Mouse (Mus musculus): ENCODE data around the gene Nupl2.
A peak's percentile ranks its signal among the peaks of the same experiment; 100 is the strongest.

The Nupl2 gene

GRCm38 (mm10) chr5:24164789-24165445 is at the start of gene Nupl2:
Gene Nupl2 (plus strand): TSS chr5:24164963.
- peak; percentile 86 for DNase-seq (ENCODE audit: low spot score)

- no peak for DNase-seq (ENCODE audit: low spot score)
These were observed 42.5 kb upstream of the Nupl2 start for GRCm38 (mm10) chr5:24122221-24122620.

DNA sequence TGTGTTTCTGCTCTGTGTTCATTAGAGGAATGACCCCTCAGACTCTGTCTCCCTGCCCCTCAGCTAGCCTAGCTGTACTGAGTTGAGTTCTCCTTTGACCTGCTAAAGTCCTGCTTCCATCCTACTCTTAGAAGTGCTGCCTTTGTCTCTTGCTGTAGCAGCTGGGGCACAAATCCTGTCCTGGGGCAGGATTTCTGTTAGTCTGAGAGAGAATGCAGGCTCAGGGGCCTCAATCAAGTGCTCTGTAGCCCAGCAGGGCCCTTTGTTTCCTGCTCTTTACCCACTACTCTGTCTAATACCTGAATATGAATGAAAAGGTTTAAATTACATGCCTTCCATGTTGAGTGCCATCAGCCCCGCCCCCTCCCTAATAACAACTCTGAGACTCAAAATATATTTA is 40.6 kb upstream of the Nupl2 start:
- no peak for DNase-seq (ENCODE audit: low spot score)

DNA sequence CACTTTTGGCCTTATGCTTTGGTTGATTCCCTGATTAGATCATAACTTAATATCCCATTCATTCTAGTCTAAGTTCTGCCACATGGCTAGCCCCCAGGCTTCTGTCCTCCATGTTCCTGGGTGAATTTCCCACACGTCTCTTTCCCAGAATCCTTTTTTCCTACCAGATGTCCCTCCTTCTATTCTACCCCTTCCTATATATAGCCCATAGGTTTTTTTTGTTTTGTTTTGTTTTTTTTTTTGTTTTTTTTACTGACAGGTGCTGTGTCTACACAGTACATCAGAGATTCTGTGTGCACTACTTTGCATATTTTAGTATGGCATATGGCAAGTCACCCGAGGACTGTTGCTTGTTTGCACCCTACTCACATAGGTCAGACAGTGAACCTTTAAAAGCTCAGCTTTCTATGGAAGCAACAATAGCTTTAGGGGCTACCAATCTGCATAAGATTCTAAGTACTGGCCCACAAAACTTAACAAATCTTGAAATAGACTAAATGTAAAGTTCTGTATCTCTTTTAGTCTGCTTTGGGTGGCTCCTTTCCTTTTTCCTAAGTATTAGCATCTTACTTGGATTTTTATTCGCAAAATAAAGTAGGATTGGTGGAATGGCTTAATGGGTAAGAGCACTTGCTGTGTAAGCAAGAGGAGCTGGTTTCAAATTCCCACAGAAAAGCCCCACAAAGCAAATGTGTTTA is 40.0 kb upstream of the Nupl2 start:
- no peak for DNase-seq (ENCODE audit: low spot score)

DNA sequence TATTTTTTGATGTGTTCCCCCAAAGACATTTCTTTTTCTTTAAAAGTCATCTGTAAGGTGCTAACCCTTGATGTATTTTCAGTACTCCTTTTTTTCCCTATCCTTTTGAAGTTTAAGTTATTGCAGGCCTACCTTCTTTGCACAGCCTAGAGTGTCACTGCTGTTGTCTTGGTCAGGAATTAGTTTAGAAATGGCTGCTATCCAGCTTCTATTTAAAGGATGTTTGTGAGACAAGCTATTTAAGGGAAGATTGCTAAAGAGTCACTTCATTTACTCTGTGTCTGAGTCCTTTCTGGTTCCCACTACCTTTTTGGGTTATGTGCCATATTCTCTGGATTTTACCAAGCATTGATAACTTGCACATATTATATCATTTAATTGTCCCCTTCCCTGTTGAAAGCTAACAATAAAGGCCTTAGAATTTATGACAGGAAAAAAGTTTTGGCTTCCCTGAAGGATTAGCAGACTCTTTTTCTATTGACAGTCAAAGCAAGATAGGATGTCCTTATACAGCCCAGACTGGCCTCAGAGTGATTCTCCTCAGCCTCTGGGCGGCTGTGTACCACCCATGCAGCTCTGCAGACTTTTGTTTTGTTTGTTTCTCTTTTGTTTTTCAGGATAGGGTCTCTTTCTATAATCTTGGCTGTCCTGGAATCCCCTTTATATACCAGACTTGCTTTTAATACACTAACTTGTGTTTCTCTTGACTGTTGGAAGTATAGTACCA is 38.7 kb upstream of the Nupl2 start:
- no peak for DNase-seq (ENCODE audit: low spot score)

DNA sequence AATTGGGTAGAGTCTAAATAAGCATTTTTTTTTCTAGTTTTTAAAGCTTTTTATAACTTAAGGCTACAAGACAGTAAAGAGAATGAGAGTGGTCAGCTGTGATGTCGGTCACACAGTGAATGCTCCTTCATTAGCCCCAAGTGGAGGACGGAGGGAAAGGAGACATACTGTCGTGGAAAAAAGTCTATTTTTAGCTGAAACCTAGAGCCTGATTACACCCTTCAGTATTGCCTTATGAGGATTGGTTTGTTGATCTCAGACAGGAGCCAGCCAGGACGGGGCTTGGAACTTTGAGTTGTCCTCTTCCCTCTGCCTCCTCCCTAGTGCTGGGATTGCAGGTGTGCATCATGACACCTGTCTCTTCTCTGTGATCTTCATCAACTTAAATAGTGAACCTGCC is 37.8 kb upstream of the Nupl2 start:
- no peak for DNase-seq (ENCODE audit: low spot score)

GRCm38 (mm10) chr5:24146964-24147363 is 17.8 kb upstream of the Nupl2 start:
- no peak for DNase-seq (ENCODE audit: low spot score)

DNA sequence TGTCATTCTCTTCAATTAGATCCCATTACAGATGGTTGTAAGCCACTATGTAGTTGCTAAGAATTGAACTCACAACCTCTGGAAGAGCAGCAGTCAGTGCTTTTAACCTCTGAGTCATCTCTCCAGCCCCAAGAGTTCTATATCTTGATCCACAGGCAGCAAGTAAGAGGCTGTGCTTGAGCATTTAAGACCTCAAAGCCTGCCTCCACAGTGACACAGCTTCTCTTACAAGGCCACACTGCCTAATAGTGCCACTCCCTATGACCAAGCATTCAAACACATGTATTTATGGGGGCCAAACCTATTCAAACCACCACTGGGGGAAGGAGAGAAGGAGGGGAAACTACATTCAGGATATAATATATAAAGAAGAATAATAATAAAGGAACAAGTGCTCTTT is 12.6 kb upstream of the Nupl2 start:
- DNase-seq (ENCODE audit: low spot score) = no peak

DNA sequence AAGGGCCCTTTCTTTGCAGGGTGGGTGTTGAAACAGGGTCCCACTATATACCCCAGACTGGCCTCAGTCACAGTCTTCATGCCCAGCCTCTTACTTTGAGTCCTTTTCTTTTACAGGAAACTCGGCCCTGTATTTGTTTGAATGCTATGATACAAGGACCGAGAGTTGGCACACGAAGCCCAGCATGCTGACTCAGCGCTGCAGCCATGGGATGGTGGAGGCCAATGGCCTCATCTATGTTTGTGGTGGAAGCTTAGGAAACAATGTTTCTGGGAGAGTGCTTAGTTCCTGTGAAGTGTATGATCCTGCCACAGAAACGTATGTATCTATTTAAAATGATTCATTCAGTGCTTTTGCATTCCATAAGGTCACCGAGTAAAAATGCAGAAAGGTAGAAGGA is 8.0 kb upstream of the Nupl2 start:
- DNase-seq (ENCODE audit: low spot score) = no peak

GRCm38 (mm10) chr5:24167263-24167662 is 2.5 kb downstream of the Nupl2 start:
- no peak for DNase-seq (ENCODE audit: low spot score)

DNA sequence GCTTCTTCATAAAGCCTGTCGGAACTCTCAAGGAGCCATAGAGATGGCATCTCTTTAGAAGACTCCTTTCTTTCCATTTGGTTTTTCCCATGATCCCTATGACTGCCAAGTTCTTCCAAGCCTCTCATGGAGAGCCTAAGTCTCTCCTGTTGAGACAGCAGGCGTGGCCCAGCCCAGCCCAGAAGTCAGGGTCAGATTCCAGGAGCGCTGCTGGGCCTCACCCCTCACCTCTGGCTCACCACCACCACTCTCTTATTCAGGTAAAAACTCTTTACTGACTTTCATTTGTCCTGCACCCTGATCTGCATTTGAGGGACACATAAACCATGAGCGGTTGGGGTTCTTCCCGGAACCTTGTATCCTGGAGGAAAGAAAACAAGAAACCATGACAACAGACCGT is 5.1 kb downstream of the Nupl2 start:
- no peak for DNase-seq (ENCODE audit: low spot score)

- no peak for DNase-seq (ENCODE audit: low spot score)
These were observed 7.3 kb downstream of the Nupl2 start for GRCm38 (mm10) chr5:24172092-24172491.

DNA sequence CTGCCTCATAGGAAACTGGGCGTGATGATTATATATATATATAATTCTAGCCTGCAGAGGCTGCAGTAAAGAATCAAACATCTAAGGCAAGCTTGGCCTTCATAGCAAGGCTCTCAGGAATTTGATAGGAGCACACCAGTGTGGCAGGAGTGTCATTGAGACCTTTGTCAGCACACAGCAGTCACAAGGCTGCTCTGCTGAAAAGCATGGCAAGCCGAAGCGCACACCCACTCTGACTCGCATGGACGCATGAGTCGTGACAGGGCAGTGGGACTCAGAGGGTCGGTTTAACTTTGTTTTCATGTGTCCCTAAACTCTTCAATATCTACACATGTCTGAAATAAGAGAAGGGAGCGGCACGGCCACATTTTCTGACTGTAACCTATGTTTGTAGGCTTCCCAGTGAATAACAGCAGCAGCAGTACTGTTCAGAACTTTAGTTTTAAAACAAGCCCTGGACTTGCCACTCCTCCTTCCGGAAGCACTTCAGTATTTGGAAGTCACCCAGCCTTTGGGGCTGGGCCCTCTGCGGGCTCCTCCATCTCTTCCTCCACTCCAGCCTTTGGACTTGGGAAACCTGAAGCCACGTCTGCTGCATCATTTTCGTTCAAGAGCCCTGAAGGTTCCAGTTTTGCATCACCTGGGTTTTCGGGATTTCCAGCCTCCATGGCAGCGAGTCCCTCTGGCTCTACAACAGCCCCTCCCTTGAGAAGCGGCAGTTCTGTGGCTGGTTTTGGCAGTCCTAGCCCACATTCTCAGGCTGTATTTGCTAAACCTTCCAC is 16.9 kb downstream of the Nupl2 start:
- no peak for DNase-seq (ENCODE audit: low spot score)

DNA sequence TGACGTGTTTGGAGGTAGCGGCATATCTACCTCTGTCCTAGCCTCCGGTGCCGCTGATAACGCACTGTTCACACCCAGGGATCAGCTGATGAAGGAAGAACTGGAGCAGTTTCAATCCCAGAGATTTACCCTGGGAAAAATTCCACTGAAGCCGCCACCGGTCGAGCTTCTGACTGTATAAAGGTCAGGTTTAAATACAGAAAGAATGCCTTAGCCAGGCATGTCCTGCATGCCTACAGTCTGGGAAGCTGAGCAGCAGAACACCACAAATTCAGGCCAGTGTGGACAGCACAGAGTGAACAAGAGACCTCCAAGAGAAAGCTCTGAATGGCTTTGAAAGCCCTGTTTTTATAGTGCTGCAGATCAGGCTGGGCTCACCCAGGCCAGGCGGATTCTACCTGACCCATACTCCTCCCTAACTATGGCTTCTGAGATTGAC is 17.6 kb downstream of the Nupl2 start:
- DNase-seq (ENCODE audit: low spot score) = no peak

GRCm38 (mm10) chr5:24183096-24183495 is 18.3 kb downstream of the Nupl2 start:
- no peak for DNase-seq (ENCODE audit: low spot score)

DNA sequence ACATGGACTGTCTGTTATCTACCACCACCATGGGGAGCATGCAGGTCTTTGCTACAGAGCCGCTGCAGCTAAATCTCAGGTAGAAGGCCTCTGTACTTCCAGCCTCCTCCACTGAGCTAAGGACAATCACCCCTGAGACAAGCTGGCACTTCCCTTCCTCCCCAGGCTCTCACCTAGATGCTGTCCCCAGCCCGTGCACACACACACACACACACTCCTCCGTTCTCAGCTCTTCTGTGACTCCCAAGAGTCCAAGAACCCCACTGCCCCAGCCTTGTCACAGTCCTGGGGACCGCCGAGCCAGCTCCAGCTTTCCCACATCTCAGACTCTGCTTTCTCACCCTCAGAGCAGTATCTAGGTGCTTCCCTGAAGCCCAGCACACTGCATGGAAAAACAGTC is 19.2 kb downstream of the Nupl2 start:
- no peak for DNase-seq (ENCODE audit: low spot score)

- DNase-seq (ENCODE audit: low spot score) = no peak
These were observed 23.7 kb downstream of the Nupl2 start for GRCm38 (mm10) chr5:24188476-24188875.

DNA sequence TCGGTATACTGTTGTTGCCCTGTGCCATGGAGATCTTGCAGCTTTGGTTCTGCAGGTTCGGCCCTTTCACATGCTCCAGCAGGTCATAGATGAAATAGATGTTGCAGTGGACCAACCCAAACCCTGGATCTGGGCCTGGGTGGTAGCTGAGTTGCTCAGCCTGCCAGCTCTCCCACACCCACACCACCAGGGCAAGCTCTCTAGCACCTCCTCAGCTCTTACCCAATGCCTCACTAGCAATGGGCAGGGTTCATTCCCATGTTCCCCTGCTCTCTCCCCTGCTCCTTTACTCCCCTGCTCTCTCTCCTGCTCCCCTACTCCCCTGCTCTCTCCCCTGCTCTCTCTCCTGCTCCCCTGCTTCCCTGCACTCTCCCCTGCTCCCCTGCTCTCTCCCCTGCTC is 27.1 kb downstream of the Nupl2 start:
- DNase-seq (ENCODE audit: low spot score) = no peak

- DNase-seq (ENCODE audit: low spot score) = no peak
These were observed 36.2 kb downstream of the Nupl2 start for GRCm38 (mm10) chr5:24201006-24201405.

DNA sequence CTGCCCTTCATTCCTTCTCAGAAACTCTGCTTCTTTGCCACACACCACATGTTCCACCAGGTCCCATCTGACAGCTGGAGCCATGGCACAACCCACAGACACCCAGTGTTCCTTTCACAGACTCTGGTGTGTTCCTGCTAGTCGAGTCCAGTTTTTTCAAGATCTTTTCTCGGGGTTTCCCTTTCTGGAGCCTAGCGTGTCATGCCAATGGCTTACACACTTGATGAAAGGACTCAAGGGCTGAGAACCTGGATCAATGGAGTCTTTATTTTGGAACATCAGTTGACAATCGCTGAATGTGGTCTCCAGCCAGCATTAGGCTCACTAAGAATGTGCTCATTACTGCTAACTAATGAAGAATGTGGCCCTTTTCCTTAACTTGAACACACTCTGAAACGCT is 37.7 kb downstream of the Nupl2 start:
- no peak for DNase-seq (ENCODE audit: low spot score)

DNA sequence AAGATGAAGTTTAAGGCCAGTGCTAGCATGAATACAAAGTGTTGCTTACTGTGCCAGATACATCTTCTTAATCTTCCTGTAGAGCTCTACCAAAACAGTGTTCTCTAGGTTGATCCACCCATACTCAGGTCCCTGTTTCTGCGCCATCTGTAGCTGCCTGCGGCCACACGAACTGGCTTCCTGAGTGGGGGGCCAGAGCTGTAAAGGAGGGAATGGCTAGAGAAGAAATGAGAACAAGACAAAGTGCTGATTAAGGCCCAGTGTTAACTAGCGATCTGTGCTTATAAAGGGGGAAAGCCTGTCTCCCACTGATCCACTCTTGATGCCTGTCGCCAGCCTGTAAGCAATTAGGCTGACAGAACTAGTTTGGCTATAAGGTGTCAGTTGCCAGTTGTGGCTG is 38.5 kb downstream of the Nupl2 start:
- DNase-seq (ENCODE audit: low spot score) = no peak

- DNase-seq (ENCODE audit: low spot score) = no peak
These were observed 43.2 kb downstream of the Nupl2 start for GRCm38 (mm10) chr5:24207965-24208364.
